Mouse (Mus musculus) forebrain, embryonic 11.5 days (tissue): Measurements from ENCODE around the gene Adgrg4. TPM values are rescaled to one million over a fixed set of nuclear protein-coding genes. Genes with fewer than 3 reads are reported as not detected.

Experiments
- polyA plus RNA-seq: library from polyadenylated mRNA; unstranded; fragments of >200 nt; fragmentation: Nextera tagmentation; extraction: Ambion mirVana; gene quantifications from 2 replicates; pipeline ENCODE4 v1.2.1, GENCODE M21; 2014

Gene Adgrg4
- polyA plus RNA-seq, 1 experiment from 2014 or later = not detected

Other genes with a start within 250 kb of the Adgrg4 start
- gene Fhl1, start 138.4 kb upstream of the Adgrg4 start, polyA plus RNA-seq = 80.1 and 87.3 TPM in 2 replicates
- gene Map7d3, start 47.8 kb upstream of the Adgrg4 start, polyA plus RNA-seq = 2.1 and 2.3 TPM in 2 replicates
- not detected in 2 replicates for gene Brs3, start 172.9 kb downstream of the Adgrg4 start, polyA plus RNA-seq
- gene Htatsf1, start 183.4 kb downstream of the Adgrg4 start, polyA plus RNA-seq = 81.2 and 82.8 TPM in 2 replicates
- 0.35 TPM in 1 of 2 replicates, not detected in the other for gene Vgll1, start 217.9 kb downstream of the Adgrg4 start, polyA plus RNA-seq